Mouse (Mus musculus) small intestine, adult 2 months (tissue): ENCODE data around the gene Poln. TPM values are rescaled to one million over a fixed set of nuclear protein-coding genes. Genes with fewer than 3 reads are reported as not detected.

ENCODE experiments used
- H3K27ac ChIP-seq: fragments of 200-500 bp; 2 replicates; pipeline ENCODE4 v1.5.1; 2012; ENCODE audit warnings: low read depth, low read length, control low read depth, inconsistent platforms; ENCODE audit not compliant: insufficient read depth
- H3K27me3 ChIP-seq: fragments of 200-500 bp; 2 replicates; pipeline ENCODE4 v1.6.1; 2012; ENCODE audit warnings: mild to moderate bottlenecking, moderate library complexity, low read length, inconsistent platforms; ENCODE audit not compliant: control insufficient read depth, insufficient read depth
- H3K36me3 ChIP-seq: fragments of 200-500 bp; 2 replicates; pipeline ENCODE4 v1.6.1; 2012; ENCODE audit warnings: mild to moderate bottlenecking, low read length, control low read depth, inconsistent platforms; ENCODE audit not compliant: control insufficient read depth, insufficient read depth
- H3K4me1 ChIP-seq: fragments of 200-500 bp; 2 replicates; pipeline ENCODE4 v1.6.1; 2012; ENCODE audit warnings: low read length, inconsistent platforms, mixed read lengths; ENCODE audit not compliant: control insufficient read depth, insufficient read depth, insufficient read length
- H3K4me3 ChIP-seq: fragments of 200-500 bp; 2 replicates; pipeline ENCODE4 v1.5.1; 2012; ENCODE audit warnings: low read depth, mild to moderate bottlenecking, control low read depth, inconsistent platforms, low read length, moderate library complexity
- CTCF ChIP-seq: fragments of 200-500 bp; IDR thresholded peaks from 2 replicates; pipeline ENCODE4 v1.5.1; 2012; ENCODE audit warnings: low read depth, mild to moderate bottlenecking, control low read depth, inconsistent platforms, low read length, moderate library complexity, mixed read lengths; ENCODE audit not compliant: insufficient replicate concordance, insufficient read length; ENCODE audit errors: extremely low read depth
- POLR2A ChIP-seq: fragments of 200-500 bp; IDR thresholded peaks from 2 replicates; pipeline ENCODE4 v1.6.1; 2012; ENCODE audit warnings: low read depth, mild to moderate bottlenecking, control low read depth, inconsistent platforms, low read length, moderate library complexity
- WGBS: fragments of 180-500 bp; shearing (Covaris S2); methylation state at CpG from one replicate; pipeline ENCODE4 v1.1.7; 2018; 5-methylcytosine and 5-hydroxymethylcytosine counted together
- polyA plus RNA-seq: library from polyadenylated mRNA; depleted of rRNA; stranded (reverse); fragments of >200 nt; gene quantifications from 2 replicates; pipeline ENCODE4 v1.2.3, GENCODE M21; 2012

The Poln gene
- polyA plus RNA-seq, 1 experiment: not detected

GRCm38 (mm10) chr5:33995843-33996693 lies 173.2 kb downstream of the Poln start, which contains the start of gene Nat8l:
Nat8l (plus strand) TSS chr5:33995984.
- TF ChIP-seq CTCF (no peak), POLR2A (no peak)
- Histone ChIP-seq H3K4me1 (peaks cover 4% of the 10 kb centered on the region), H3K36me3 (no peaks in the 10 kb centered on the region), H3K4me3 (peak within 1 kb of the TSS; percentile 60), H3K27me3 (peaks cover 38% of the 10 kb centered on the region), H3K27ac (no peak within 1 kb of the TSS)
- WGBS: 1% methylated on average over 90 of the region's 90 CpGs

- no peak overlapping the region for H3K27ac ChIP-seq
- WGBS: 41% methylated on average over 28 of the region's 28 CpGs
- H3K27me3 ChIP-seq: peaks cover 38% of the 10 kb centered on the region
- no peaks in the 10 kb centered on the region for H3K36me3 ChIP-seq
- H3K4me1 ChIP-seq: peaks cover 4% of the 10 kb centered on the region
- TF ChIP-seq POLR2A (no peak), CTCF (peak; percentile 29; the same call in 1 of the 2 replicates)
- H3K4me3 ChIP-seq: no peak overlapping the region
Observed at GRCm38 (mm10) chr5:33994671-33995625, 174.3 kb downstream of the Poln start.

DNA sequence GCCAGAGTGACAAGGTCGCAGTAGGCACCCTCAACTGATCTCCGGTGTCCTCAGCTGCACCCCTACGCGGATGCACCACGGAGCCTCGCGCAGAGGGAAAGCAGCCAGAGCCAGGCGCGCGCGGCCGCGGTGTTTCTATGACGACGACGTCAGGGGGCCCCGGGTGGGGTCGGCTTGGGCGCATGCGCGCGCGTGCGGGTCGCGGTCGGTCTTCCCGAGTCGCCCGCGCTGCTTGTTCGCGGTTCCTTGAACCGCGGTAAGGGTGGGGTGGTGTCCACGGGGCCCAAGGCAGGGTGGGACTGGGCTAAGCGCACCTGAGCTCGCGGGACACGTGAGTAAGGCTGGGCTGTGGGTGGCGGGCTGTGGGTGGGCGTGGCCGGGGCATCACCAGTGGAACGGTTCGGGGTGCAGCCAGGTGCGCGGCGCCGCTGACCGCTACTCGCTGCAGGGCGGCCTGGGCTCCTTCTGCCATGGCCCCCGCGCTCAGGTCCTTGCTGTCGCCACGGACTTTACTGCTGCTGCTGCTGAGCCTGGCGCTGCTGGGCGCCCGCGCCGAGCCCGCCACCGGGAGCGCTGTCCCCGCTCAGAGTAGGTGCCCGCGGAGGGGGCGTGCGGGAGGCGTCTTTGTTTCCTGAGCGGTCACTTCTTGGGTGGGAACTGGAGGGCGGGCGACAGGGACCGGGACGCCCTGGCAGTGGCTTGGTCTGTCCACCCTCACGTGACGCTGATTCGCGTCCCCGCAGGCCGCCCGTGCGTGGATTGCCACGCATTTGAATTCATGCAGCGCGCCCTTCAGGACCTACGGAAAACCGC lies 185.7 kb downstream of the Poln start, which contains the start of gene Gm1673:
TSS of gene Gm1673 (plus strand) at position 125 of the 813 bp plus-strand sequence.
- H3K27ac ChIP-seq: no peak within 1 kb of the TSS
- H3K4me3 ChIP-seq: peak within 1 kb of the TSS; percentile 71
- WGBS: under 1% methylated on average over 88 of the region's 88 CpGs

DNA sequence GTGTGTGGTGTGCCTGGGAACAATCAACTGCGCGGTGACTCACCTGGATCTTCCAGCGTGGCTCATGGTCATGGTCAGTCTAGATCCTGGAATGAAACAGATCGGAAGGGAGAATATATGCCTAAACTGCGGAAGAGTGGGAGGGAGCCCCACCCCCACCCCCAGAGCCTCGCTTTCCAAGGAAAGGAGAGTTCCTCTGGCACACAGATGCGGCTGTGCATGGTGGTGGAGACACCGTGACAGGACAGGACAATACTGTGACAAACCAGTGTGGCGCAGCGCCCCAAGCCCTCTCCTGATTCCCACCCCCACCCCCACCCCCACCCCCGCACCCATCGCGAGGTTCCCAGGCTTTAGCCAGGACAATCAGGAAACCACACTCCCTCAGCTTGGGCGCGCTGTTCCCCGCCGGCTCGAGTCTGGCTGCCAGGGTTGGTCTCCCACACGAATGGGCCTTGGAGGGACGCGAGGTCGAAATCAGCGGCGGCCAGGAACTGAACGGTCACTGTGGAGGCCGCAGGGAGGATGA lies 186.5 kb downstream of the Poln start:
- Histone ChIP-seq H3K4me1 (peaks cover 5% of the 10 kb centered on the region; the same call in 1 of the 2 replicates), H3K4me3 (peak overlapping the region; percentile 71), H3K36me3 (no peaks in the 10 kb centered on the region), H3K27ac (no peak overlapping the region), H3K27me3 (peaks cover 21% of the 10 kb centered on the region)
- TF ChIP-seq POLR2A: no peak
- TF ChIP-seq CTCF: no peak
- 8% methylated on average over 26 of the region's 26 CpGs for WGBS

More for the DNA sequence above, 185.7 kb downstream of the Poln start, which contains the start of gene Gm1673:
- TF ChIP-seq CTCF (no peak), POLR2A (no peak)
- H3K36me3 ChIP-seq: no peaks in the 10 kb centered on the region
- peaks cover 21% of the 10 kb centered on the region for H3K27me3 ChIP-seq
- H3K4me1 ChIP-seq: peaks cover 5% of the 10 kb centered on the region; the same call in 1 of the 2 replicates

GRCm38 (mm10) chr5:33976267-33976666 lies 193.0 kb downstream of the Poln start:
- Histone ChIP-seq H3K36me3 (no peaks in the 10 kb centered on the region), H3K27me3 (no peaks in the 10 kb centered on the region), H3K4me1 (no peaks in the 10 kb centered on the region), H3K27ac (no peak overlapping the region), H3K4me3 (no peak overlapping the region)
- TF ChIP-seq CTCF (no peak), POLR2A (no peak)
- WGBS: 35% methylated on average over 3 of the region's 3 CpGs

GRCm38 (mm10) chr5:33974736-33975135 lies 194.5 kb downstream of the Poln start:
- 51% methylated on average over 2 of the region's 2 CpGs for WGBS
- no peak overlapping the region for H3K27ac ChIP-seq
- TF ChIP-seq CTCF (no peak), POLR2A (no peak)

More at GRCm38 (mm10) chr5:33974736-33975135, 194.5 kb downstream of the Poln start:
- Histone ChIP-seq H3K4me1 (no peaks in the 10 kb centered on the region), H3K36me3 (no peaks in the 10 kb centered on the region), H3K4me3 (no peak overlapping the region), H3K27me3 (no peaks in the 10 kb centered on the region)
